Mouse (Mus musculus) lung, adult 2 months (tissue): ENCODE measurements around the gene Slc2a4. TPM values are rescaled to one million over a fixed set of nuclear protein-coding genes. Genes with fewer than 3 reads are reported as not detected.

Experiments used
- DNase-seq: peaks from one replicate; pipeline ENCODE4 v3.0.0; 2022
- H3K4me1 ChIP-seq: fragments of 200-500 bp; 2 replicates; pipeline ENCODE4 v1.6.1; 2011; ENCODE audit warnings: low read length; ENCODE audit not compliant: control insufficient read depth, insufficient read depth
- H3K4me3 ChIP-seq: fragments of 200-500 bp; replicated peaks from 2 replicates; pipeline ENCODE3; 2011; ENCODE audit warnings: low read depth, mild to moderate bottlenecking, control low read depth, low read length; ENCODE audit errors: extremely low read depth
- CTCF ChIP-seq: fragments of 200-500 bp; IDR thresholded peaks from 2 replicates; pipeline ENCODE4 v1.5.1; 2011; ENCODE audit warnings: mild to moderate bottlenecking, low read length, control low read depth; ENCODE audit not compliant: insufficient read depth
- POLR2A ChIP-seq: fragments of 200-500 bp; IDR thresholded peaks from 2 replicates; pipeline ENCODE4 v1.6.1; 2011; ENCODE audit warnings: low read depth, mild to moderate bottlenecking, control low read depth, low read length, borderline replicate concordance; ENCODE audit errors: extremely low read depth
- WGBS: fragments of 180-500 bp; shearing (Covaris S2); methylation state at CpG from one replicate; pipeline ENCODE4 v1.1.7; 2018; 5-methylcytosine and 5-hydroxymethylcytosine counted together
- polyA plus RNA-seq: library from polyadenylated mRNA; depleted of rRNA; stranded (reverse); fragments of >200 nt; gene quantifications from 2 replicates; pipeline ENCODE4 v1.2.3, GENCODE M21; 2012

The Slc2a4 gene
- polyA plus RNA-seq, 1 experiment = 40.4 TPM

DNA sequence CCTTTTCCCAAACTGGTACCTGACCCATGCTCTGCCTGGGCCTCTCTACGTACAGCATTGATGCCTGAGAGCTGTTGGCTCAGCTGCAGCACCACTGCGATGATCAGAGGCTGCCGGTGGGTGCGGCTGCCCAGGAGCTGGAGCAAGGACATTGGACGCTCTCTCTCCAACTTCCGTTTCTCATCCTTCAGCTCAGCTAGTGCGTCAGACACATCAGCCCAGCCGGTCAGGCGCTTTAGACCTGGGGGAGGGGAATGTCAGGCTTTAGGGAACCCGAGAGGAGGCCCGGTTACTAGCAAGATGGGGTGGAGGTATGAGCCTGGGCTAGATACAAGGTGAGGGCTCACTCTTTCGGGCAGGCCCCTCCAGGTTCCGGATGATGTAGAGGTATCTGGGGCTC is 2.8 kb downstream of the Slc2a4 start:
- no peak overlapping the region for H3K4me3 ChIP-seq
- 71% methylated on average over 13 of the region's 13 CpGs for WGBS
- peaks cover 7% of the 10 kb centered on the region for H3K4me1 ChIP-seq
- TF ChIP-seq CTCF (no peak), POLR2A (no peak)
- no peak for DNase-seq

DNA sequence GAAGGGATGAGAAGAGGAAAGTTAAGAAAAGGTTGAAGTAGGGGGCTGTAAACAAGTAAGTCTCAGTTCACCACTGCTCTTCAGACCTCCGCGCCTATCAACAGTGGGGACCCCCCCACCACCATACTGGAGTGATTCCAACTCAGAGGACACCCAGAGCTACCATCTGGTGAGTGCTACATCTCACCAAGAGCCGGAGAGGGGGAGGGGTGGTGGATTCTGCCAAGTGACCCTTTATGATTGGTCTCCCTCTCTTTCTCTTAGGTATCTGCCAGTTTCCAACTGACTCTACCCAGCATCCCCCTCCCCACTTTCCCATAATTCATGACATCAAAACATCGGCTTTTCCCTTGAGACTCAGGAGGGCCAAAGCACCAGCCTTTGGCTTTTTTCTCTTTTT is 7.0 kb downstream of the Slc2a4 start:
- DNase-seq = no peak
- H3K4me1 ChIP-seq = no peaks in the 10 kb centered on the region
- no peak for TF ChIP-seq CTCF
- no peak for TF ChIP-seq POLR2A
- H3K4me3 ChIP-seq = no peak overlapping the region
- WGBS = 81% methylated on average over 4 of the region's 4 CpGs

DNA sequence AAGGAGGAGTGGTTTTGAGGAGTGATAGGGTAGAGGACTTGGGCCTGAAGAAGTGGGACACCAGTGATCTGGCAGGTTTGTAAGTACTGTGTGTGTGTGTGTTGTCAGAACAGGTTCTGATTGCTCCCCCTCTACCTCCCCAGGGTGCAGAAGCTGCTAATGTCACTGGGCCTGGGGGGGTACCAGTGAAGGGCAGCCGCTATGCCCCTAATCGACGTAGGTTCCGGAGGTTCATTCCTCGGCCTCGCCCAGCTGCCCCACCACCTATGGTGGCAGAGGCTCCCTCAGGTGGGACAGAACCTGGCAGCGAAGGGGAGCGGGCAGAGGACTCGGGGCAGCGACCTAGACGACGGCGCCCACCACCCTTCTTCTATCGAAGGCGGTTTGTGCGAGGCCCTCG is 8.3 kb downstream of the Slc2a4 start:
- TF ChIP-seq CTCF = no peak
- TF ChIP-seq POLR2A = no peak
- no peak for DNase-seq

DNA sequence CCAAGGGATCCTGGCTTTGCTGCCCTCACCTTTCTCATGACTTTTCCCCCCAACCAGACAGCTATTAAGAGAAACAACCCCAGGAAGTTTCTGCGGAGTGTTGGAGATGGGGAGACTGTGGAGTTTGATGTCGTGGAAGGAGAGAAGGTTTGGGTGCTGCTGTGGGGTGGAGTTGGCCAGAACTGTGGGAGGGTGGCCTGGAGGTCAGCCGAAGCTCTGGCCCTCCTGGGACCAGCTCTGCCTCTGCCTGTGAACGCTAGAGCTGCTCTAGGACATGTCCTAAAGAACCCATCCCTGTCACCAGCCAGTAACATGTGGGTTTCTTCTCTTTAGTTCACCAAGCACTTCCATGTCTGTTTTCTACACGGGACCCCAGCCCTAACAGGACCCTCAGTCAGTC is 8.8 kb downstream of the Slc2a4 start:
- Histone ChIP-seq H3K4me1 (peaks cover 4% of the 10 kb centered on the region), H3K4me3 (no peak overlapping the region)
- 55% methylated on average over 5 of the region's 5 CpGs for WGBS
- TF ChIP-seq POLR2A (no peak), CTCF (no peak)
- no peak for DNase-seq

More for the DNA sequence above, 8.3 kb downstream of the Slc2a4 start:
- Histone ChIP-seq H3K4me3 (no peak overlapping the region), H3K4me1 (peaks cover 2% of the 10 kb centered on the region; the same call in 1 of the 2 replicates)
- 95% methylated on average over 17 of the region's 17 CpGs for WGBS

DNA sequence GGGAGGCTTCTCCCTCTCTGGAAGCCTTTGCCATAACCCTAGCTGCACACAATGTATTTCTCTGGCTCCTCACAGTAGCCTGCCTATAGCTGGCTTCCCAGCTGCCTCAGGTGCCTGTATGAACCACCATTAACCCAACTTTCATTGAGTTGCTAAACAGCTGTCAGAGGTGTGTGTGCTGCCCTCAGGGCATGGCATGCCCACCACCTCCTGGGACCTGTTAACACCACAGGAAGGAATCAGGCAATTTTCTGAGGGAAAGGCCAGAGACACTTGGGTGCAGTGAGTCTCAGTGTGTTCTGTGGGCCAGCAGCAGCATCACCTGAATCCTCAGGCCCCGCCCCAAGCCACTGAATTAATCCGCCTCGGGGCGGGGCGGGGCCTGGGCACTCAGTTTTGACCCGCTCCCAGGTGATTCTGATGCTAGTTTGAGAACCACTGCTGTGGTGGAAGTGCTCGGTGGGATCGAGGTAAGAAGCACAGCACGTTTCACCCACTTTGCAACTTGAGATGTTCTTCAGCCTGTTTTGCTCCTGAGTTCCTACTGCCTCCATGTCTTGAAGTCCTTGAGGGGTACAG is 9.5 kb downstream of the Slc2a4 start:
- Histone ChIP-seq H3K4me1 (peaks cover 4% of the 10 kb centered on the region), H3K4me3 (no peak overlapping the region)
- TF ChIP-seq CTCF = no peak
- no peak for TF ChIP-seq POLR2A
- DNase-seq = no peak
- WGBS = 45% methylated on average over 9 of the region's 9 CpGs

DNA sequence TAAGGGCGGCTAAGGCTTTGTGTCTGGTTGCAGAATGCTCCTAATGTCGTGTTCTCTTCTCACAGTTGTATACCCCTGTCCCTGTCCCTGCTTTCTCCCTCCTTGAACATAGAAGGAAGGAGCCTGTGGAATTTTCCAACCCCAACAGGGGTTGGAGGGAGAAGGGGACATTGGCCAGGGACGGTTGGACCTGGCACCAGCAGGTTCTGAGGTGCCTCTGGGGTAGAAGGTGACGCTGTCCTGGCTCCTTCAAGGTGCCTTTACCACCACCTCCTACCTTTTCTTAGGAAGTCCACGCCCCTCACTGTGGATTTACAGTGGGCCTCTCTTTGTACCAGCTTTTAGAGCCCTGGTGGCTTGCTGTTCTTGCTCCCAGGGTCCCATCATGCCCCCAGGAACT is 10.2 kb downstream of the Slc2a4 start:
- no peak for DNase-seq
- 80% methylated on average over 5 of the region's 5 CpGs for WGBS
- no peak for TF ChIP-seq POLR2A
- TF ChIP-seq CTCF = no peak
- H3K4me1 ChIP-seq = peaks cover 4% of the 10 kb centered on the region
- H3K4me3 ChIP-seq = no peak overlapping the region

DNA sequence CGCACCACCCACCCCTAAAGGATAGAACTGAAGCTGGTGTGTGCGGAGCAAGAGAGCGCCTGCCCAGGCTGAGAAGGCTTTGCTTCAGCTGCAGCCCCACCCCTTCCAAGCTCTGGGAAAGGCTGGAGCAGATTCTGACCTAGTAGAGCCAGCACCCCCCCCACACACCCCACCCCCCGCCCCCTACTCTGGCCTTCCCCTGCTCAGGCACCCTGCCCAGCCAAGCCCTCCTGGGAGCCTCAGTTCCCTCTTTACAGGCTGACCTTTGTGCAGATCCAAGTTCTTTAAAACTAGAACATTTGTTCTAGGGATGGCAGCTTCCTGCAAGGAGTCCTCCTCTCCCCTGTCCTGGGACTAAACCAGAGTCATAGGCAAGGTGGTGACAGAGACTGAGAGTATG is 10.6 kb downstream of the Slc2a4 start:
- no peak overlapping the region for H3K4me3 ChIP-seq
- no peak for DNase-seq
- WGBS = 39% methylated on average over 4 of the region's 4 CpGs
- peaks cover 4% of the 10 kb centered on the region for H3K4me1 ChIP-seq
- TF ChIP-seq POLR2A = no peak
- TF ChIP-seq CTCF = no peak

DNA sequence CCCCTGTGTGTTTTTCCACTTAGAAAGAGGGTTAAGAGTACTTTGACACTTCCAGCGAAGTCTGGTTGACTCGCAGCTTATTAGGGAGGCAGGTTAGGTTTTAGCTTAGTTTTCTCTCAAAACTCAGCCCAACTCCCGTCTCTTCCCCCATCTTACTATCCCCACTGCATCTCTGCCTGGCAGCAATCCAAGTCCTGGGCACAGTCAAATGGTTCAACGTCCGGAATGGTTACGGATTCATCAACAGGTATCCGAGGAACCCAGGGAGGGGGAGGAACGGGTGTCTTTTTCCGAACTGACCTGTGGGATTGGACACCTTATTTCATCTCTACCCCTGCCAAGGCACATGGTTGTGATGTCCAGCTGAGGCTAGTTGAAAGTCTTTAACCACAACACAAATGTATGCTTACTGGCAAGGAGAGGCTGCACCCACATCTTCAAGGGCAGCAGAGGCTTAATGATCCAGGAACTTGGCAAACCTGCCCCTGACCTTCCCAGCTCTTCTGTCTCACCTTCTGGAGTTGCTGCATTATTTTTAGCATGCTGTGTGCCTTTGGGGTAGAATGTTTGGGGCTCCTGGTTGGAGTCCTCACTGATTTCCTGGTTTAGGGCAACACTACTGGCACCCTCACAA is 11.2 kb downstream of the Slc2a4 start:
- Histone ChIP-seq H3K4me1 (peaks cover 4% of the 10 kb centered on the region), H3K4me3 (no peak overlapping the region)
- TF ChIP-seq POLR2A (no peak), CTCF (no peak)
- WGBS = 31% methylated on average over 9 of the region's 9 CpGs
- DNase-seq = no peak

DNA sequence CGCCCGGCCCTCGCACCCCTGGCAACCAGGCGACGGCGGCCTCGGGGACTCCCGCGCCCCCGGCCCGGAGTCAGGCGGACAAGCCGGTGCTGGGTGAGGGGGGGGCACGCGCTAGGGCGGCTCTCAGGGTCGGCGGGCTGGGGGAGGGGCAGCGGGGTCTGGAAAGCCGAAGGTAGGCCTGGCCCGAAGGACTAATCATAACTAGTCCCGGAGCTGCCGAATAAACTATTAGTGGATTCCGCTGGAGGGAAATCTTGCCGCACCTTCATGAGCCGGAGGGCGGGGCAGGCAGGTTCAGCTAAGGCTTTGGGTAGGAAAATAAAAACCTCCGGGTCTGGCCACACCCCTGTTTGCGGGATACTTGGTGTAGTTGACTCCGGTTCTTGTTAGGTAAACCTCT is 11.8 kb downstream of the Slc2a4 start:
- Histone ChIP-seq H3K4me1 (peaks cover 4% of the 10 kb centered on the region), H3K4me3 (no peak overlapping the region)
- 2% methylated on average over 29 of the region's 30 CpGs for WGBS
- no peak for DNase-seq
- no peak for TF ChIP-seq CTCF
- TF ChIP-seq POLR2A = no peak
